In genomic region chr5:141852175-141852574, GRCm38 (mm10) we compare ENCODE assay signal across 8 mouse cellular contexts.
DNase-seq lines count a peak whose midpoint lies in the region; ATAC-seq and TF ChIP-seq lines count a peak whose summit lies in the region.
"Had no signal": no experiment of that assay in that cellular context is flagged by ENCODE, and none has a peak within 500 bp of the region (broad histone marks: within the 10 kb centered on the region; RNA-seq: fewer than 3 reads in every experiment).

No protein-coding gene starts in this region.

- H3K27me3 ChIP-seq in heart, embryonic 16.5 days (ENCODE audit: control insufficient read depth, insufficient read depth, low read length), result no peaks in the 10 kb centered on the region
- H3K27me3 ChIP-seq in limb, embryonic 14.5 days (ENCODE audit: control insufficient read depth, insufficient read depth, low read length), result no peaks in the 10 kb centered on the region
- no peaks in the 10 kb centered on the region for H3K27me3 ChIP-seq in neural tube, embryonic 15.5 days (replicated peaks)

- TF ChIP-seq POLR2A in limb, embryonic 14.5 days (IDR thresholded peaks at IDR 0.05; ENCODE audit: borderline replicate concordance, extremely low read depth, insufficient read depth, insufficient read length), result no peak

- H3K27ac ChIP-seq in heart, embryonic 16.5 days (ENCODE audit: low read length), result peak overlapping the region; percentile 47; the same call in 1 of the 2 replicates
- H3K27ac ChIP-seq in limb, embryonic 14.5 days (replicated peaks; ENCODE audit: low read depth, low read length), result no peak overlapping the region
- H3K27ac ChIP-seq in neural tube, embryonic 15.5 days (replicated peaks), result no peak overlapping the region

- peak; percentile 12 for DNase-seq in urinary bladder, postnatal 14 days (ENCODE audit: low spot score)
- DNase-seq in urinary bladder, postnatal 25 days (ENCODE audit: low spot score), result no peak
- DNase-seq in limb, embryonic 14.5 days (ENCODE audit: low spot score), result peak; percentile 63
- no peak for DNase-seq in spleen, postnatal 36 days (ENCODE audit: low spot score in 2 of 2)
- DNase-seq in natural killer cell, adult 2 months (ENCODE audit: low spot score in 2 of 2), result no peak
- DNase-seq: right cerebral cortex, postnatal 14 days had no signal

- peaks cover 13% of the 10 kb centered on the region for H3K4me1 ChIP-seq in heart, embryonic 16.5 days (ENCODE audit: control insufficient read depth, insufficient read depth, low read length)
- H3K4me1 ChIP-seq in limb, embryonic 14.5 days (ENCODE audit: control insufficient read depth, insufficient read depth, low read length), result peaks cover 4% of the 10 kb centered on the region; the same call in 1 of the 2 replicates
- H3K4me1 ChIP-seq in neural tube, embryonic 15.5 days, result peaks cover 12% of the 10 kb centered on the region

- H3K9me3 ChIP-seq in heart, embryonic 16.5 days (replicated peaks; ENCODE audit: control insufficient read depth, low read length), result no peaks in the 10 kb centered on the region
- no peaks in the 10 kb centered on the region for H3K9me3 ChIP-seq in limb, embryonic 14.5 days (ENCODE audit: control insufficient read depth, low read length)
- H3K9me3 ChIP-seq in neural tube, embryonic 15.5 days (replicated peaks), result no peaks in the 10 kb centered on the region

- no peaks in the 10 kb centered on the region for H3K36me3 ChIP-seq in heart, embryonic 16.5 days (ENCODE audit: control insufficient read depth, insufficient read depth)
- H3K36me3 ChIP-seq in limb, embryonic 14.5 days (ENCODE audit: control insufficient read depth, insufficient read depth, low read length), result no peaks in the 10 kb centered on the region
- H3K36me3 ChIP-seq in neural tube, embryonic 15.5 days, result no peaks in the 10 kb centered on the region

- 16% methylated on average over 8 of the region's 8 CpGs for WGBS in heart, embryonic 16.5 days
- 34% methylated on average over 8 of the region's 8 CpGs for WGBS in limb, embryonic 14.5 days
- WGBS in neural tube, embryonic 15.5 days, result 51% methylated on average over 8 of the region's 8 CpGs

- H3K4me2 ChIP-seq in heart, embryonic 16.5 days (ENCODE audit: low read depth, low read length), result peak overlapping the region; percentile 22
- H3K4me2 ChIP-seq in limb, embryonic 14.5 days (replicated peaks; ENCODE audit: low read depth, low read length, severe bottlenecking), result no peak overlapping the region
- H3K4me2 ChIP-seq in neural tube, embryonic 15.5 days, result no peak overlapping the region

- H3K9ac ChIP-seq in heart, embryonic 16.5 days (ENCODE audit: low read length), result no peak overlapping the region
- H3K9ac ChIP-seq in limb, embryonic 14.5 days (ENCODE audit: low read depth, low read length, severe bottlenecking), result no peak overlapping the region
- no peak overlapping the region for H3K9ac ChIP-seq in neural tube, embryonic 15.5 days (replicated peaks)

- ATAC-seq in heart, embryonic 16.5 days (replicated peaks; ENCODE audit: extremely low read depth, insufficient read depth, low FRiP score), result peak; percentile 82
- ATAC-seq in limb, embryonic 14.5 days (ENCODE audit: low FRiP score, low read depth), result peak; percentile 75
- ATAC-seq in neural tube, embryonic 15.5 days (ENCODE audit: low FRiP score), result no peak

- no peak overlapping the region for H3K4me3 ChIP-seq in heart, embryonic 16.5 days (ENCODE audit: low read length)
- no peak overlapping the region for H3K4me3 ChIP-seq in limb, embryonic 14.5 days (replicated peaks; ENCODE audit: low read length)
- no peak overlapping the region for H3K4me3 ChIP-seq in neural tube, embryonic 15.5 days (replicated peaks)

Comparison
In these comparisons a context has a peak if more than half of its experiments do, and no peak if none do; other contexts are left out.
1. DNase-seq: peak in urinary bladder, postnatal 14 days (single experiment) and limb, embryonic 14.5 days (single experiment); none in urinary bladder, postnatal 25 days (single experiment), spleen, postnatal 36 days (0 of 2) and natural killer cell, adult 2 months (0 of 2).